Mouse (Mus musculus): ENCODE measurements around the gene Fam234a. TPM values are rescaled to one million over a fixed set of nuclear protein-coding genes. Genes with fewer than 3 reads are reported as not detected.
"Not testable (repeated sequence)": the region's sequence is repeated elsewhere in the genome, so short reads cannot be mapped to it uniquely, and the experiment has no call there.

Fam234a gene
- 123 and 129 TPM in 2 replicates for polyA plus RNA-seq (2015; fragmentation: Nextera tagmentation; extraction: Ambion mirVana)

DNA sequence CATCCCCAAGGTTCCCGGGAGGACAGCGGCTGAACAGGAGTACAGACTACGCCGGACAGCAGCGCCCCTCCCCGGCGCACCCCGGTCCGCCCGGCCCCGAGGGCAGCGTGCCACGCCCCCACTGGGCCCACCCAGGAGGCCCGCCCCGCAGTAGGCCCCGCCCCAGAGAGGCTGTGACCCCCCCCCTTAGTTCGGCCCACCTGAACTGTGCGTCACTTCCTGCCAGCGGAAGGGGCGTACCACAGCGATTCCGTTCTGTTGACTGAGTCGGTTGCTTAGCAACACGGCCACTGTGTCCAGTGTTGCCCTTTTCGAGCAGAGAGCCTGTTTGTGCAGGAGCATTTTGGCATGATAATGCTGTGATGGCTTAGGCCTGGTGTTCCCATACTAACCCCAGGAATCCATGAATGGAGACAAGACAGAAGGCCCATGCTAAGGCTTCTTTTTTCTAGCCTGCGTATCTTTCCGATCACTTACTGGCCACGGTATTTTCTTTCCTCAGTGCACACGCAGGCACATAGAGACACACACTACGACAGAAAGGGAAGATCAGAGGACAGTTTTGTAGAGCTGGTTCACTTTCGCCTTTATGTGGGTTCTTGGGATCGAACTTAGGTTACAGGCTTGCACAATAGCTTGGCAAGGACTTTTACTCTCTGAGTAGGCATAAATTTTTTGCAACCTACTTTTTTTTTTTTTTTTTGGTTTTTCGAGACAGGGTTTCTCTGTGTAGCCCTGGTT lies at the start of gene Fam234a:
Gene Fam234a, minus strand, starts transcription at position 142 of the 741 bp plus-strand sequence.
- ATAC-seq = peak; percentile 94
- Histone ChIP-seq H3K36me3 (ENCODE audit: control insufficient read depth, insufficient read depth, low read length) (no peaks in the 10 kb centered on the region), H3K4me1 (ENCODE audit: control insufficient read depth, insufficient read depth, low read length) (0 out of 2 replicates have a peak, but pooled peaks cover 5% of the 10 kb centered on the region), H3K27ac (ENCODE audit: low read length) (peak within 1 kb of the TSS; percentile 90), H3K9ac (ENCODE audit: low read depth, low read length) (peak within 1 kb of the TSS; percentile 87), H3K27me3 (replicated peaks; ENCODE audit: control insufficient read depth, insufficient read depth, low read length) (no peaks in the 10 kb centered on the region), H3K9me3 (ENCODE audit: control insufficient read depth, low read length) (no peaks in the 10 kb centered on the region), H3K4me2 (ENCODE audit: low read depth, low read length) (peak within 1 kb of the TSS; percentile 71), H3K4me3 (ENCODE audit: low read length) (peak within 1 kb of the TSS; percentile 65)
- 6% methylated on average over 33 of the region's 33 CpGs for WGBS

DNA sequence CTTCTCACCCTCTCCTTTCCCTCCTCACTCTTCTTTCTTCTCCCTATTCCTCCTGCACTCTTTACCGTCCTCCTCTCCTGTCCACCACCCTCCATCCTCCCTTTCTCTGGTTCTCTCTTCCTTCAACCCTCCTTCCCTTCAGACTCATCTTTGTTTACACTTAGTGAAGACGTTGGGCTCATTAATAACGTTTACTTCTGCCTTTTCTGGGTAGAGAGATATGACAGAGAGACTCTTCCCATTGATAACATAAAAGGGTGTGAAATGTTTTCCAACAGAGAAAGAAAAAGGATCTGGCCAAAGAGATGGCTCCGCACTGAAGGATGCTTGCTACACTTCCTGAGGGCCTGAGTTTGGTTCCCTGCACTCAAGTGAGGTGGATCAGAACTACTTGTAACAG lies 45.4 kb upstream of the Fam234a start:
- no peak overlapping the region for H3K9ac ChIP-seq (ENCODE audit: low read depth, low read length)
- no peak overlapping the region for H3K27ac ChIP-seq (ENCODE audit: low read length)
- no peak for ATAC-seq
- H3K27me3 ChIP-seq (replicated peaks; ENCODE audit: control insufficient read depth, insufficient read depth, low read length) = no peaks in the 10 kb centered on the region
- 71% methylated on average over 4 of the region's 4 CpGs for WGBS
- no peak overlapping the region for H3K4me2 ChIP-seq (ENCODE audit: low read depth, low read length)
- no peaks in the 10 kb centered on the region for H3K4me1 ChIP-seq (ENCODE audit: control insufficient read depth, insufficient read depth, low read length)
- peaks cover 9% of the 10 kb centered on the region; the same call in 1 of the 2 replicates for H3K36me3 ChIP-seq (ENCODE audit: control insufficient read depth, insufficient read depth, low read length)
- peaks cover 7% of the 10 kb centered on the region for H3K9me3 ChIP-seq (ENCODE audit: control insufficient read depth, low read length)
- H3K4me3 ChIP-seq (ENCODE audit: low read length) = no peak overlapping the region

DNA sequence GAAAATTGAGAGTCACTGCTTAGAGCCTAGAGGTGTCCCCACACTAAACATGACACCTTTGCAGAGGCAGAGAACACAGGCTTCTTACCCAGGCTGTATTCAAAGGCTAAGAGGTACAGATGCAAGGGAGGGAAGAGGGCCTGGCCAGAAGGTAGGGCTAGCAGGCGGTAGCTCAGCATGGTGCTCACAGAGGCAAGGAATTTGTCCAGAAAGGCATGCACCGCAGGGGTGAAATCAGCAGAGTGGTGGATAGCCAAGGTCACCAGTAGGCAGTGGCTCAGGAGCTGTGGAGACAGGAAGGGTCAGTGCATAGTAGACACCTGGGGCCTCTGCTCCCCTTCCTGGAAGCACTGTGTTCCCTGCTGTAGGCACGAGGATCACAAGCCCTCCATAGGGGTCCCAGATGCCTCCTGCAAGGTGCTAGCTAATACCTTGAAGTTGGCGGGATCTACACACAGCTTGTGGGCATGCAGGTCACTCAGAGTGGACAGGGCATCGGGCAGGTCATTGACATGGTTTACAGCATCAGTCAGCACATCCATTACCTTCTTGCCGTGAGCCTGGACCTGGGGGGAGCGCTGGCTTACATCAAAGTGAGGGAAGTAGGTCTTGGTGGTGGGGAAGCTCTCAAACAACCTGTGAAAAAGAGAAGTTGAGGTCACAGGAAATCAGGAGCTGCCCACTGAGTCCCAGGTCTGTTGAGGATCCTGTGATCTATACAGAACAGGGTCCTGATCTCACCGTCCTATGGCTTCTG lies 42.3 kb upstream of the Fam234a start:
- no peaks in the 10 kb centered on the region for H3K4me1 ChIP-seq (ENCODE audit: control insufficient read depth, insufficient read depth, low read length)
- WGBS = 87% methylated on average over 8 of the region's 8 CpGs
- no peak overlapping the region for H3K27ac ChIP-seq (ENCODE audit: low read length)
- no peak overlapping the region for H3K4me3 ChIP-seq (ENCODE audit: low read length)
- H3K4me2 ChIP-seq (ENCODE audit: low read depth, low read length) = no peak overlapping the region
- H3K9ac ChIP-seq (ENCODE audit: low read depth, low read length) = no peak overlapping the region
- no peaks in the 10 kb centered on the region for H3K27me3 ChIP-seq (replicated peaks; ENCODE audit: control insufficient read depth, insufficient read depth, low read length)
- H3K36me3 ChIP-seq (ENCODE audit: control insufficient read depth, insufficient read depth, low read length) = peaks cover 20% of the 10 kb centered on the region
- ATAC-seq = no peak
- peaks cover 2% of the 10 kb centered on the region for H3K9me3 ChIP-seq (ENCODE audit: control insufficient read depth, low read length)

DNA sequence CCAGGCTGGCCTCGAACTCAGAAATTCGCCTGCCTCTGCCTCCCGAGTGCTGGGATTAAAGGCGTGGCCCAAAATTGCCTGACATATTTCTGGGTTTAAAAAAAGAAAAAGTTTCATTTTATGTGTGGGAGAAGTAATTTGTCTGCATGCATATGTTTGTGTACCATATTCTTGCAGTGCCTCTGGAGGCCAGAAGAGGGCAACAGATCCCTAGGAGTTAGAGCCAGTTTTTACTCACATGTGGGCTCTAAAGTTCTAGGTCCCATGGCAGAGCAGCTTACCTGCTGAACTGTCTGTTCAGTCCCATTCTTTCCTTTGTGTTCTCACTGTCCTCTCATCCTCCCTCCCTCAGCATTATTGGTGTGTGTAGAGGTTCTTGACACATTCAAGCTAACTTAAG lies 32.7 kb upstream of the Fam234a start:
- Histone ChIP-seq H3K27me3 (replicated peaks; ENCODE audit: control insufficient read depth, insufficient read depth, low read length) (no peaks in the 10 kb centered on the region), H3K4me1 (ENCODE audit: control insufficient read depth, insufficient read depth, low read length) (no peaks in the 10 kb centered on the region), H3K27ac (ENCODE audit: low read length) (no peak overlapping the region), H3K4me2 (ENCODE audit: low read depth, low read length) (no peak overlapping the region), H3K36me3 (ENCODE audit: control insufficient read depth, insufficient read depth, low read length) (peaks cover 29% of the 10 kb centered on the region), H3K9me3 (ENCODE audit: control insufficient read depth, low read length) (no peaks in the 10 kb centered on the region), H3K4me3 (ENCODE audit: low read length) (no peak overlapping the region), H3K9ac (ENCODE audit: low read depth, low read length) (no peak overlapping the region)
- no peak for ATAC-seq
- WGBS = 88% methylated on average over 4 of the region's 4 CpGs

DNA sequence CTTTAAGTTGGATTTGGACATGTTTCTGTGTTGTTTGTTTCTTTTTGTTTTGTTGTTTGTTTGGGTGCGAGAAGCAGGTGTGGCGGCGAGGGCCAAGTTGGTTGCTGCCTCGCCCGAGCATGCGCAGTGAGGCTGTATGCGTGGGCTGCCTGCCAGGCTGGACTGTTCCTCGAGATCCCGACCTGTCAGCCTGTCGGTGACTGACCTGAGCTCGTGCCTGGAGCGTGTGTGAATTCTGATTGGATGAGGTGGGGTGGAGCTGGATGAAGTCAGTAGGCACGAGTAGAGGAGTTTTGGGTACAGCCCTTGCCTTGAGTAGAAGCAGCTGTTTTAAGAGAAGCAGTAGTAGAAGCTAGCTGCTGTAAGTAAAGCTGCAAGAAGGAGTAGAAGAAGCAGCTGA lies 31.9 kb upstream of the Fam234a start:
- Histone ChIP-seq H3K4me3 (ENCODE audit: low read length) (no peak overlapping the region), H3K27ac (ENCODE audit: low read length) (no peak overlapping the region), H3K9ac (ENCODE audit: low read depth, low read length) (no peak overlapping the region), H3K27me3 (replicated peaks; ENCODE audit: control insufficient read depth, insufficient read depth, low read length) (no peaks in the 10 kb centered on the region), H3K9me3 (ENCODE audit: control insufficient read depth, low read length) (no peaks in the 10 kb centered on the region), H3K36me3 (ENCODE audit: control insufficient read depth, insufficient read depth, low read length) (peaks cover 29% of the 10 kb centered on the region), H3K4me2 (ENCODE audit: low read depth, low read length) (no peak overlapping the region), H3K4me1 (ENCODE audit: control insufficient read depth, insufficient read depth, low read length) (no peaks in the 10 kb centered on the region)
- no peak for ATAC-seq
- 90% methylated on average over 13 of the region's 13 CpGs for WGBS

DNA sequence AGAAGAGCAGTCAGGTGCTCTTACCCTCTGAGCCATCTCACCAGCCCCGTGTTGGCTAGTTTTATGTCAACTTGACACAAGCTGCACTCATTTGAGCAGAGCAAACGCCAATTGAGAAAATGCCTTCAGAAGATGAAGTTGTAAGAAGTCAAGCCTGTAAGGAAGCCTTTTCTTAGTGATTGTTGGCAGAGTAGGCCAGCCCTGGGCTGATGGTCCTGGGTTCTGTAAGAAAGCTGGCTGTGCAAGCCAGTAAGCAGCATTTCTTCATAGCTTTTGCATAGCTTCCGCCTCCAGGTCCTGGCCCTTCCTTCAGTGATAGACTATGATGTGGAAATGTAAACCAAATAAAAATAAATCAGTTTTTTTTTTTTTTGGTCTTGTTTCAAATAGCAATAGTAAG lies 28.5 kb upstream of the Fam234a start:
- H3K27ac ChIP-seq (ENCODE audit: low read length) = no peak overlapping the region
- WGBS = 87% methylated on average over 3 of the region's 3 CpGs

DNA sequence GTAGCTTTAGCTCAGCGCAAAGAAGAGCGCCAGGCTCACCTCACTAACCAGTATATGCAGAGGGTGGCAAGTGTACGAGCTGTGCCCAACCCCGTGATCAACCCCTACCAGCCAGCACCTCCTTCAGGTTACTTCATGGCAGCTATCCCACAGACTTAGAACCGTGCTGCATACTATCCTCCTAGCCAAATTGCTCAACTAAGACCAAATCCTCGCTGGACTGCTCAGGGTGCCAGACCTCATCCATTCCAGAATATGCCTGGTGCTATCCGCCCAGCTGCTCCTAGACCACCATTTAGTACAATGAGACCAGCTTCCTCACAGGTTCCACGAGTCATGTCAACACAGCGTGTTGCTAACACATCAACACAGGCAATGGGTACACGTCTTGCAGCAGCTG lies 25.5 kb upstream of the Fam234a start:
- not testable (repeated sequence) for H3K4me1 ChIP-seq (ENCODE audit: control insufficient read depth, insufficient read depth, low read length); H3K4me2 ChIP-seq (ENCODE audit: low read depth, low read length); H3K27me3 ChIP-seq (replicated peaks; ENCODE audit: control insufficient read depth, insufficient read depth, low read length); ATAC-seq; H3K9ac ChIP-seq (ENCODE audit: low read depth, low read length); H3K9me3 ChIP-seq (ENCODE audit: control insufficient read depth, low read length); H3K27ac ChIP-seq (ENCODE audit: low read length); H3K4me3 ChIP-seq (ENCODE audit: low read length)
- WGBS = 95% methylated on average over 10 of the region's 10 CpGs
- H3K36me3 ChIP-seq (ENCODE audit: control insufficient read depth, insufficient read depth, low read length) = peaks cover 12% of the 10 kb centered on the region

More for the DNA sequence above, 28.5 kb upstream of the Fam234a start:
- no peak for ATAC-seq
- Histone ChIP-seq H3K4me1 (ENCODE audit: control insufficient read depth, insufficient read depth, low read length) (no peaks in the 10 kb centered on the region), H3K9ac (ENCODE audit: low read depth, low read length) (no peak overlapping the region), H3K36me3 (ENCODE audit: control insufficient read depth, insufficient read depth, low read length) (peaks cover 17% of the 10 kb centered on the region), H3K4me3 (ENCODE audit: low read length) (no peak overlapping the region), H3K27me3 (replicated peaks; ENCODE audit: control insufficient read depth, insufficient read depth, low read length) (no peaks in the 10 kb centered on the region), H3K9me3 (ENCODE audit: control insufficient read depth, low read length) (no peaks in the 10 kb centered on the region), H3K4me2 (ENCODE audit: low read depth, low read length) (no peak overlapping the region)

DNA sequence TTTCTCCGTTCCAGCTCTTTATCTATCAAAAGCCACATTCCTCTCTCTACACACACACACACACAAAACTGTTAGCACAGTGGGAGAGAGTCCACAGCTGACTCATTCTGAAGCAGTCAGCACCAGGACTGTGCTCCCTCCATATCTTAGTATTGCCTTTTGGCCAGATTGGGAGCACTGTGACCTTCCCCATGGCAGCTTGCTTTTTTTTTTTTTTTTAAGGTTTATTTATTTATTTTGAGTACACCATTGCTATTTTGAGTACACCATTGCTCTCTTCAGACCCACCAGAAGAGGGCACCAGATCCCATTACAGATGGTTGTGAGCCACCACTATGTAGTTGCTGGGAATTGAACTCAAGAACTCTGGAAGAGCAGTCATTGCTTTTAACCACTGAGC lies 24.8 kb upstream of the Fam234a start:
- H3K36me3 ChIP-seq (ENCODE audit: control insufficient read depth, insufficient read depth, low read length) = peaks cover 12% of the 10 kb centered on the region
- no peak overlapping the region for H3K9ac ChIP-seq (ENCODE audit: low read depth, low read length)
- no peak overlapping the region for H3K4me3 ChIP-seq (ENCODE audit: low read length)
- no peaks in the 10 kb centered on the region for H3K27me3 ChIP-seq (replicated peaks; ENCODE audit: control insufficient read depth, insufficient read depth, low read length)
- H3K27ac ChIP-seq (ENCODE audit: low read length) = no peak overlapping the region
- ATAC-seq = no peak
- H3K4me1 ChIP-seq (ENCODE audit: control insufficient read depth, insufficient read depth, low read length) = no peaks in the 10 kb centered on the region
- no peaks in the 10 kb centered on the region for H3K9me3 ChIP-seq (ENCODE audit: control insufficient read depth, low read length)
- 72% methylated on average over 1 of the region's 1 CpGs for WGBS
- H3K4me2 ChIP-seq (ENCODE audit: low read depth, low read length) = no peak overlapping the region

DNA sequence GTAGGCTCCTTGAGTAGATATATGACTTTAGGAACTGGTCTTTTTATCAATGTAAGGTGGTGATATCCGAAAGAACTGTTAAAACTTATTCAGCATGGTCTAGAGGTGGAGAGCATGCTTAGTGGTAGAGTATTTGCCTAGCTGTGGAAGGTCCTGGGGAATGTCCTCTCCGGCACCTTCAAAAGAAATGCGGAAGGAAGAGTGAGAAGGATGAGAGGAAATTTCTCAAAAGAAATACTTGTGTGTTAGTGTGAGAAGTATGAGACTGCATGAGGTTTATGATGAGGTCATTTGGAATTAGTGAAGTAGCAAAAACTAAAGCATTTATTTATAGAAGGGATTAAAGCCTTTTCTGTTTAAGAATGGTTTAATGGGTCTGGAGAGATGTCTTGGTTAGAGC lies 18.3 kb upstream of the Fam234a start:
- no peak for ATAC-seq
- Histone ChIP-seq H3K4me2 (ENCODE audit: low read depth, low read length) (no peak overlapping the region), H3K4me1 (ENCODE audit: control insufficient read depth, insufficient read depth, low read length) (no peaks in the 10 kb centered on the region), H3K27me3 (replicated peaks; ENCODE audit: control insufficient read depth, insufficient read depth, low read length) (no peaks in the 10 kb centered on the region), H3K4me3 (ENCODE audit: low read length) (no peak overlapping the region), H3K36me3 (ENCODE audit: control insufficient read depth, insufficient read depth, low read length) (peaks cover 16% of the 10 kb centered on the region), H3K9me3 (ENCODE audit: control insufficient read depth, low read length) (no peaks in the 10 kb centered on the region), H3K27ac (ENCODE audit: low read length) (no peak overlapping the region), H3K9ac (ENCODE audit: low read depth, low read length) (no peak overlapping the region)
- 94% methylated on average over 3 of the region's 3 CpGs for WGBS
